Mouse (Mus musculus): ENCODE results near the gene Hdac9.
A peak's percentile ranks its signal among the peaks of the same experiment; 100 is the strongest.

The Hdac9 gene

GRCm38 (mm10) chr12:34248193-34249121 is 668.4 kb downstream of the Hdac9 start:
- DNase-seq (ENCODE audit: inconsistent age in 2 of 2, low spot score in 1 of 2), result no peak

GRCm38 (mm10) chr12:34238796-34239195 is 678.1 kb downstream of the Hdac9 start:
- DNase-seq (ENCODE audit: inconsistent age in 2 of 2, low spot score in 1 of 2), result no peak

- no peak for DNase-seq (ENCODE audit: inconsistent age in 2 of 2, low spot score in 1 of 2)
These were observed 685.2 kb downstream of the Hdac9 start for GRCm38 (mm10) chr12:34231621-34232150.

GRCm38 (mm10) chr12:34224505-34224904 is 692.4 kb downstream of the Hdac9 start:
- no peak for DNase-seq (ENCODE audit: inconsistent age in 2 of 2, low spot score in 1 of 2)

GRCm38 (mm10) chr12:34221014-34221413 is 695.9 kb downstream of the Hdac9 start:
- no peak for DNase-seq (ENCODE audit: inconsistent age in 2 of 2, low spot score in 1 of 2)

- DNase-seq (ENCODE audit: inconsistent age in 2 of 2, low spot score in 1 of 2), result no peak
These were observed 696.6 kb downstream of the Hdac9 start for GRCm38 (mm10) chr12:34220051-34220926.

- no peak for DNase-seq (ENCODE audit: inconsistent age in 2 of 2, low spot score in 1 of 2)
These were observed 698.3 kb downstream of the Hdac9 start for GRCm38 (mm10) chr12:34218561-34218960.

- no peak for DNase-seq (ENCODE audit: inconsistent age in 2 of 2, low spot score in 1 of 2)
These were observed 701.6 kb downstream of the Hdac9 start for GRCm38 (mm10) chr12:34215023-34216020.

GRCm38 (mm10) chr12:34212162-34212561 is 704.7 kb downstream of the Hdac9 start:
- DNase-seq (ENCODE audit: inconsistent age in 2 of 2, low spot score in 1 of 2), result peak in 1 of 2 experiments; percentile 22

GRCm38 (mm10) chr12:34201471-34201870 is 715.4 kb downstream of the Hdac9 start:
- DNase-seq (ENCODE audit: inconsistent age in 2 of 2, low spot score in 1 of 2), result no peak

GRCm38 (mm10) chr12:34200030-34200446 is 716.9 kb downstream of the Hdac9 start:
- DNase-seq (ENCODE audit: inconsistent age in 2 of 2, low spot score in 1 of 2), result no peak

- DNase-seq (ENCODE audit: inconsistent age in 2 of 2, low spot score in 1 of 2), result no peak
These were observed 721.6 kb downstream of the Hdac9 start for GRCm38 (mm10) chr12:34195155-34195828.

GRCm38 (mm10) chr12:34194116-34194515 is 722.8 kb downstream of the Hdac9 start:
- no peak for DNase-seq (ENCODE audit: inconsistent age in 2 of 2, low spot score in 1 of 2)

GRCm38 (mm10) chr12:34191246-34191645 is 725.6 kb downstream of the Hdac9 start:
- DNase-seq (ENCODE audit: inconsistent age in 2 of 2, low spot score in 1 of 2), result no peak

- DNase-seq (ENCODE audit: inconsistent age in 2 of 2, low spot score in 1 of 2), result no peak
These were observed 738.0 kb downstream of the Hdac9 start for GRCm38 (mm10) chr12:34178931-34179330.

- no peak for DNase-seq (ENCODE audit: inconsistent age in 2 of 2, low spot score in 1 of 2)
These were observed 740.1 kb downstream of the Hdac9 start for GRCm38 (mm10) chr12:34176790-34177189.

GRCm38 (mm10) chr12:34173036-34173435 is 743.9 kb downstream of the Hdac9 start:
- DNase-seq (ENCODE audit: inconsistent age in 2 of 2, low spot score in 1 of 2), result no peak

GRCm38 (mm10) chr12:34170601-34171000 is 746.3 kb downstream of the Hdac9 start:
- DNase-seq (ENCODE audit: inconsistent age in 2 of 2, low spot score in 1 of 2), result no peak

- no peak for DNase-seq (ENCODE audit: inconsistent age in 2 of 2, low spot score in 1 of 2)
These were observed 751.2 kb downstream of the Hdac9 start for GRCm38 (mm10) chr12:34165674-34166073.

- peak in 1 of 2 experiments; percentile 26 for DNase-seq (ENCODE audit: inconsistent age in 2 of 2, low spot score in 1 of 2)
These were observed 760.6 kb downstream of the Hdac9 start for GRCm38 (mm10) chr12:34156301-34156700.
